Mouse (Mus musculus) layer of hippocampus, adult 8-10 months (tissue): ENCODE data around the gene Gm11596. TPM values are rescaled to one million over a fixed set of nuclear protein-coding genes. Genes with fewer than 3 reads are reported as not detected.
"Not testable (repeated sequence)": the region's sequence is repeated elsewhere in the genome, so short reads cannot be mapped to it uniquely, and the experiment has no call there.

Experiments used
- DNase-seq, 2 experiments: peaks; one replicate each; pipeline ENCODE4 v3.0.0; 2022; ENCODE audit warnings: low spot score in 2 of 2
- total RNA-seq, 4 experiments: library from RNA; stranded (reverse); gene quantifications; 2 replicates each; pipeline ENCODE4 v1.2.4; 2022

Gene Gm11596
- not detected for total RNA-seq

GRCm38 (mm10) chr11:99793367-99793766 is at the start of gene Gm11596:
Gene Gm11596, minus strand, starts transcription at chr11:99793467.
- no peak for DNase-seq

GRCm38 (mm10) chr11:99842185-99842584 is 48.9 kb upstream of the Gm11596 start:
- no peak for DNase-seq

- no peak for DNase-seq
Measured at GRCm38 (mm10) chr11:99837966-99838365, 44.7 kb upstream of the Gm11596 start, which contains the start of gene 2300003K06Rik. Gene 2300003K06Rik, minus strand, starts transcription at chr11:99838066.

DNA sequence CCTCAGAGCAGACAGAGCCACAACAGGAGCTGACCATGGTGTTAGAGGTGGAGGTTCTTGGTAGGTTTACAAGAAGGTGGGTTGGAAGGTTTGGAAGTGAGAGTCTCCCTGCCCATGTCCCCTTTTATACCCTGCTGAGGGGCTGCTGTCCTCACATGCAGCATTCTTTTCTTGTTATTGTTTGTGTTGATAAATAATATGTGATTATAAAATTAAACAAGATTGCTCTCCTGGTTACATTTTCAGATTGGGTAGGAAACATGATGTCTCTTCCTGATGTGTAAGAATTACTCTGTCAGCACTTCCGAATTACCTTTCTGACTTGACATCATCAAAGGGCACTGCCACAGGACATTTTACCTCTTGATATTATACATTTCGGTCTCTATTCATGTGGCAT is 22.3 kb upstream of the Gm11596 start, which contains the start of gene Gm11564:
Gene Gm11564, minus strand, starts transcription at position 101 of the 400 bp plus-strand sequence.
- not testable (repeated sequence) for DNase-seq

GRCm38 (mm10) chr11:99809792-99810191 is 16.5 kb upstream of the Gm11596 start, which contains the start of gene Krtap4-13:
Gene Krtap4-13, minus strand, starts transcription at chr11:99809892.
- not testable (repeated sequence) for DNase-seq

- DNase-seq = not testable (repeated sequence)
Measured at GRCm38 (mm10) chr11:99804346-99804745, 11.1 kb upstream of the Gm11596 start, which contains the start of gene Gm11554. Gene Gm11554, minus strand, starts transcription at chr11:99804446.

GRCm38 (mm10) chr11:99798832-99799231 is 5.6 kb upstream of the Gm11596 start, which contains the start of gene Gm11569:
Gene Gm11569, minus strand, starts transcription at chr11:99798932.
- DNase-seq = not testable (repeated sequence)

DNA sequence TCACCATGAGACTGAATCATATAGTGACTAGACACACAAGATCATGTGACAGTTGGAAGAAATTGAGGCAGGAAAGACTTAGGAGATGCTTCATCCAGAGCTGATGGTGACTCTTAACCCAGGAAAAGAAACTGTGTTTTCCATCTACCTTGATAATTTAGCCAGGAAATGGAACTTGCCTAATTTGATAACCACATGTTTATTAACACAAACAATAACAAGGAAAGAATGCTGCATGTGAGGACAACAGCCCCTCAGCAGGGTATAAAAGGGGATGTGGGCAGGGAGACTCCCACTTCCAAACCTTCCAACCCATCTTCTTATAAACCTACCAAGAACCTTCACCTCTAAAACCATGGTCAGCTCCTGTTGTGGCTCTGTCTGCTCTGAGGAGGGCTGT is 8.4 kb downstream of the Gm11596 start, which contains the start of gene Krtap4-9:
Gene Krtap4-9, plus strand, starts transcription at position 301 of the 400 bp plus-strand sequence.
- not testable (repeated sequence) for DNase-seq

GRCm38 (mm10) chr11:99780604-99781003 is 12.7 kb downstream of the Gm11596 start, which contains the start of gene Krtap4-8:
Gene Krtap4-8, minus strand, starts transcription at chr11:99780704.
- no peak for DNase-seq

- DNase-seq = no peak
Measured at GRCm38 (mm10) chr11:99778401-99778800, 14.9 kb downstream of the Gm11596 start.

- DNase-seq = not testable (repeated sequence)
Measured at GRCm38 (mm10) chr11:99772813-99773212, 20.5 kb downstream of the Gm11596 start, which contains the start of gene Gm11595. Gene Gm11595, minus strand, starts transcription at chr11:99772913.

GRCm38 (mm10) chr11:99768410-99768809 is 24.9 kb downstream of the Gm11596 start:
- no peak for DNase-seq

- no peak for DNase-seq
Measured at GRCm38 (mm10) chr11:99758877-99759276, 34.4 kb downstream of the Gm11596 start.

- DNase-seq = no peak
Measured at GRCm38 (mm10) chr11:99743985-99744384, 49.3 kb downstream of the Gm11596 start.

Other genes with a start within 250 kb of the Gm11596 start
- gene Krtap3-3, start 242.6 kb downstream of the Gm11596 start, total RNA-seq = not detected
- not detected for gene Krtap3-2, start 236.6 kb downstream of the Gm11596 start, total RNA-seq
- gene Gm11939, start 234.0 kb downstream of the Gm11596 start, total RNA-seq = not detected
- gene Krtap3-1, start 226.8 kb downstream of the Gm11596 start, total RNA-seq = not detected
- gene Krtap1-5, start 212.5 kb downstream of the Gm11596 start, total RNA-seq = not detected
- not detected for gene Krtap1-4, start 209.8 kb downstream of the Gm11596 start, total RNA-seq
- gene Krtap1-3, start 202.1 kb downstream of the Gm11596 start, total RNA-seq = not detected
- gene Krtap9-3, start 195.4 kb downstream of the Gm11596 start, total RNA-seq = not detected
- gene Gm11938, start 190.2 kb downstream of the Gm11596 start, total RNA-seq = not detected
- not detected for gene Gm11937, start 183.3 kb downstream of the Gm11596 start, total RNA-seq
- not detected for gene Krtap2-4, start 178.6 kb downstream of the Gm11596 start, total RNA-seq
- not detected for gene Gm11562, start 173.0 kb downstream of the Gm11596 start, total RNA-seq
- not detected for gene Krtap4-1, start 165.2 kb downstream of the Gm11596 start, total RNA-seq
- gene Krtap4-2, start 158.4 kb downstream of the Gm11596 start, total RNA-seq = not detected
- gene Krtap4-7, start 149.4 kb downstream of the Gm11596 start, total RNA-seq = not detected
- gene Gm11555, start 143.2 kb downstream of the Gm11596 start, total RNA-seq = not detected
- gene Gm11563, start 134.5 kb downstream of the Gm11596 start, total RNA-seq = not detected
- gene Krtap4-6, start 127.5 kb downstream of the Gm11596 start, total RNA-seq = not detected
- gene Gm14190, start 102.7 kb downstream of the Gm11596 start, total RNA-seq = not detected
- not detected for gene Gm14180, start 59.2 kb downstream of the Gm11596 start, total RNA-seq
- gene Gm11595, start 20.6 kb downstream of the Gm11596 start, total RNA-seq = not detected
- gene Krtap4-8, start 12.8 kb downstream of the Gm11596 start, total RNA-seq = not detected
- not detected for gene Krtap4-9, start 8.3 kb downstream of the Gm11596 start, total RNA-seq
- not detected for gene Gm11569, start 5.5 kb upstream of the Gm11596 start, total RNA-seq
- not detected for gene Gm11554, start 11.0 kb upstream of the Gm11596 start, total RNA-seq
- not detected for gene Krtap4-13, start 16.4 kb upstream of the Gm11596 start, total RNA-seq
- gene Gm11564, start 22.2 kb upstream of the Gm11596 start, total RNA-seq = not detected
- gene 2300003K06Rik, start 44.6 kb upstream of the Gm11596 start, total RNA-seq = not detected
- not detected for gene Krtap4-16, start 58.1 kb upstream of the Gm11596 start, total RNA-seq
- gene Gm11568, start 64.5 kb upstream of the Gm11596 start, total RNA-seq = not detected
- gene Gm11559, start 71.0 kb upstream of the Gm11596 start, total RNA-seq = not detected
- not detected for gene Krtap9-1, start 79.9 kb upstream of the Gm11596 start, total RNA-seq
- not detected for gene Gm11567, start 85.7 kb upstream of the Gm11596 start, total RNA-seq
- not detected for gene Krtap31-1, start 114.5 kb upstream of the Gm11596 start, total RNA-seq
- not detected for gene Gm11565, start 121.3 kb upstream of the Gm11596 start, total RNA-seq
- gene Krtap31-2, start 142.8 kb upstream of the Gm11596 start, total RNA-seq = not detected
- not detected for gene Krtap9-5, start 155.0 kb upstream of the Gm11596 start, total RNA-seq
- not detected for gene Krtap29-1, start 185.6 kb upstream of the Gm11596 start, total RNA-seq
- gene Krtap16-1, start 193.1 kb upstream of the Gm11596 start, total RNA-seq = not detected
- gene Krtap17-1, start 200.5 kb upstream of the Gm11596 start, total RNA-seq = not detected
- gene Krt33a, start 222.7 kb upstream of the Gm11596 start, total RNA-seq = not detected
- not detected for gene Krt33b, start 236.4 kb upstream of the Gm11596 start, total RNA-seq
- gene Krt34, start 248.1 kb upstream of the Gm11596 start, total RNA-seq = not detected